Comparison of ENCODE assay signal across 15 mouse cellular contexts in the genomic region with DNA sequence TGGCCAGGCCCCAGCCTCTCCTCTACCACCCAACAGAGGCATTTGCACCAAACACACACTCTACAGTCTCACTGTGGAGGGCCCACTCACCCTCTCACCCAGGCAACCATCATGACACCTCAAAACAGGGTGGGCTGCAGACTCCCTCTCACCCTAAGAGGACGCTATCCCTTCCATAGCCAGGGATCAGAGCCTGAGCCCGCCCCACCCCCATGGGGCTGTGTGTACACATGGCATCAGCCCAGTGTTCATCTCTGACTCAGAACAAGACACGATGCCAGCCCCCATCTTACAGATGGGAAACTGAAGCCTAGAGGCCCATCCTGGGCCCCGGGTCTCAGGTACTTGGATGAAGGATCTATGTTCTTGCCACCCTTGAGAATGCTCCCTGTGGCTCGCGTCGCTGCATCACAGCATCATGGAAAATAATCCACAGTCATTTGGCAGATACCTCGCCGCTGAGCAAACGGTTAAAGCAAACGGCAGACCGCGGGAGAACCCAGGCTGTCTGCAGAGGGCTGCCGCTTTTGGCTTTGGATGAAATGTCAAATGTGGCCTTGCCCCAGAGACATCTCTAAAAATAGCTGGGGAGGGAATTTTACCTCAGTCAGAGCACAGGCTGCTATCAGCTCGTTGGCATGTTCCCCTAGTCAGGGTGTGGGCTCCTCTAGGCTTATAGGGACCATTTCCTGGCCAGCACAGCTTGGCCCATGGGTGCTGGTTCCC.
DNase-seq lines count a peak whose midpoint lies in the region; ATAC-seq lines count a peak whose summit lies in the region.
"Had no signal": no experiment of that assay in that cellular context is flagged by ENCODE, and none has a peak within 500 bp of the region (broad histone marks: within the 10 kb centered on the region; RNA-seq: fewer than 3 reads in every experiment).

No protein-coding gene starts in this region.

- no peak overlapping the region for H3K4me3 ChIP-seq in heart, embryonic 13.5 days
- H3K4me3 ChIP-seq: embryonic facial prominence, embryonic 10.5 days had no signal

- peak overlapping the region; percentile 18 for H3K4me2 ChIP-seq in heart, embryonic 13.5 days

- H3K36me3 ChIP-seq in heart, embryonic 13.5 days = no peaks in the 10 kb centered on the region
- H3K36me3 ChIP-seq: embryonic facial prominence, embryonic 10.5 days had no signal

- ATAC-seq in heart, embryonic 13.5 days (ENCODE audit: extremely low read depth, insufficient number of reproducible peaks, low FRiP score, low TSS enrichment) = no peak
- no peak for ATAC-seq in monocyte, adult 5-6 weeks (replicated peaks; ENCODE audit: insufficient number of reproducible peaks, low FRiP score, low TSS enrichment, poor library complexity, severe bottlenecking)
- ATAC-seq: hindbrain, postnatal 0 days had no signal

- peak overlapping the region; percentile 73 for H3K27ac ChIP-seq in heart, embryonic 13.5 days (replicated peaks)
- H3K27ac ChIP-seq: embryonic facial prominence, embryonic 10.5 days; hindbrain, postnatal 0 days; kidney, postnatal 0 days; stomach, postnatal 0 days had no signal

- DNase-seq in adrenal gland, postnatal 36 days = peak; percentile 4 to 23
- no peak for DNase-seq in adrenal gland, adult 18-20 months (ENCODE audit: low spot score in 2 of 2)
- peak; percentile 52 for DNase-seq in cerebellum, adult 11-12 months
- peak; percentile 44 to 62 for DNase-seq in gastrocnemius, adult 8-10 months (ENCODE audit: low spot score in 2 of 2)
- DNase-seq in kidney, adult 8-10 months = no peak
- no peak for DNase-seq in frontal cortex, postnatal 36 days (ENCODE audit: low spot score in 2 of 2)
- DNase-seq: layer of hippocampus, postnatal 36 days; lung, adult 18-20 months; thymus, postnatal 4 days had no signal

- 0 out of 2 replicates have a peak, but pooled peaks cover 9% of the 10 kb centered on the region for H3K9me3 ChIP-seq in heart, embryonic 13.5 days

- H3K27me3 ChIP-seq in heart, embryonic 13.5 days (replicated peaks) = no peaks in the 10 kb centered on the region

- H3K4me1 ChIP-seq in heart, embryonic 13.5 days = peaks cover 23% of the 10 kb centered on the region

- H3K9ac ChIP-seq in heart, embryonic 13.5 days = no peak overlapping the region

- 48% methylated on average over 15 of the region's 15 CpGs for WGBS in heart, embryonic 13.5 days

Comparison
In these comparisons a context has a peak if more than half of its experiments do, and no peak if none do; other contexts are left out.
1. DNase-seq: peak in adrenal gland, postnatal 36 days (2 of 2), cerebellum, adult 11-12 months (single experiment) and gastrocnemius, adult 8-10 months (2 of 2); none in adrenal gland, adult 18-20 months (0 of 2), kidney, adult 8-10 months (0 of 2) and frontal cortex, postnatal 36 days (0 of 2).